Mouse (Mus musculus): ENCODE results near the gene Iqcj. TPM values are rescaled to one million over a fixed set of nuclear protein-coding genes. Genes with fewer than 3 reads are reported as not detected.

Iqcj gene
- total RNA-seq, 1 experiment = not detected

- Histone ChIP-seq H3K36me3 (ENCODE audit: control insufficient read depth, insufficient read depth, low read length, poor library complexity, severe bottlenecking) (no peaks in the 10 kb centered on the region), H3K9ac (ENCODE audit: insufficient read depth, low read depth, low read length, poor library complexity, severe bottlenecking) (no peak overlapping the region), H3K9me3 (ENCODE audit: control insufficient read depth, insufficient read depth, low read depth, low read length) (no peaks in the 10 kb centered on the region), H3K27ac (ENCODE audit: insufficient read depth, low read depth, low read length, poor library complexity, severe bottlenecking) (no peak overlapping the region), H3K4me3 (ENCODE audit: insufficient read depth in 1 of 2, low read depth in 1 of 2, low read length in 2 of 2, poor library complexity in 1 of 2, severe bottlenecking in 1 of 2) (no peak overlapping the region), H3K4me1 (ENCODE audit: control insufficient read depth in 2 of 2, insufficient read depth in 2 of 2, low read length in 2 of 2, poor library complexity in 1 of 2) (no peaks in the 10 kb centered on the region)
- no peak for TF ChIP-seq MAFK (IDR thresholded peaks at IDR 0.05; ENCODE audit: insufficient read depth, low read depth, low read length)
- TF ChIP-seq CHD2 (IDR thresholded peaks at IDR 0.05; ENCODE audit: low read depth, low read length) = no peak
- in situ Hi-C loops (cut with MboI; ENCODE audit: low sequenced_read_pairs in 2 of 2, unreplicated experiment in 2 of 2) = loop anchor here in 1 of 2 experiments (25.0 kb wide), 1 partner anchor 431 kb away; no protein-coding TSS in a partner anchor
- no peak for DNase-seq (ENCODE audit: low read depth, low spot score)
Observed at GRCm38 (mm10) chr3:68042951-68043350, 150.9 kb downstream of the Iqcj start.

GRCm38 (mm10) chr3:68045475-68046416 lies 153.7 kb downstream of the Iqcj start:
- peak; percentile 60; the same call in 1 of the 2 replicates for TF ChIP-seq ZNF384 (IDR thresholded peaks at IDR 0.05; ENCODE audit: low read depth, low read length)
- no peak for TF ChIP-seq CHD2 (IDR thresholded peaks at IDR 0.05; ENCODE audit: low read depth, low read length)
- no peak for TF ChIP-seq HCFC1 (IDR thresholded peaks at IDR 0.05; ENCODE audit: borderline replicate concordance, insufficient read depth, low read length)
- TF ChIP-seq MAFK (IDR thresholded peaks at IDR 0.05; ENCODE audit: insufficient read depth, low read depth, low read length) = peak; percentile 92
- peak; percentile 81; the same call in 1 of the 2 replicates for TF ChIP-seq ZC3H11A (IDR thresholded peaks at IDR 0.05; ENCODE audit: borderline replicate concordance, low read depth, low read length)
- Histone ChIP-seq H3K36me3 (ENCODE audit: control insufficient read depth, insufficient read depth, low read length, poor library complexity, severe bottlenecking) (no peaks in the 10 kb centered on the region), H3K4me1 (ENCODE audit: control insufficient read depth in 2 of 2, insufficient read depth in 2 of 2, low read length in 2 of 2, poor library complexity in 1 of 2) (no peaks in the 10 kb centered on the region), H3K27ac (ENCODE audit: insufficient read depth, low read depth, low read length, poor library complexity, severe bottlenecking) (no peak overlapping the region), H3K9me3 (ENCODE audit: control insufficient read depth, insufficient read depth, low read depth, low read length) (no peaks in the 10 kb centered on the region), H3K9ac (ENCODE audit: insufficient read depth, low read depth, low read length, poor library complexity, severe bottlenecking) (no peak overlapping the region), H3K4me3 (ENCODE audit: insufficient read depth in 1 of 2, low read depth in 1 of 2, low read length in 2 of 2, poor library complexity in 1 of 2, severe bottlenecking in 1 of 2) (no peak overlapping the region)
- in situ Hi-C loops (cut with MboI; ENCODE audit: low sequenced_read_pairs in 2 of 2, unreplicated experiment in 2 of 2) = loop anchor here in 1 of 2 experiments (25.0 kb wide), 1 partner anchor 433 kb away; no protein-coding TSS in a partner anchor
- DNase-seq (ENCODE audit: low read depth, low spot score) = no peak

- Histone ChIP-seq H3K36me3 (ENCODE audit: control insufficient read depth, insufficient read depth, low read length, poor library complexity, severe bottlenecking) (no peaks in the 10 kb centered on the region), H3K27ac (ENCODE audit: insufficient read depth, low read depth, low read length, poor library complexity, severe bottlenecking) (no peak overlapping the region), H3K9me3 (ENCODE audit: control insufficient read depth, insufficient read depth, low read depth, low read length) (no peaks in the 10 kb centered on the region), H3K4me3 (ENCODE audit: insufficient read depth in 1 of 2, low read depth in 1 of 2, low read length in 2 of 2, poor library complexity in 1 of 2, severe bottlenecking in 1 of 2) (no peak overlapping the region), H3K9ac (ENCODE audit: insufficient read depth, low read depth, low read length, poor library complexity, severe bottlenecking) (no peak overlapping the region), H3K4me1 (ENCODE audit: control insufficient read depth in 2 of 2, insufficient read depth in 2 of 2, low read length in 2 of 2, poor library complexity in 1 of 2) (no peaks in the 10 kb centered on the region)
- TF ChIP-seq MAFK (IDR thresholded peaks at IDR 0.05; ENCODE audit: insufficient read depth, low read depth, low read length) (no peak), CHD2 (IDR thresholded peaks at IDR 0.05; ENCODE audit: low read depth, low read length) (no peak), ZNF384 (IDR thresholded peaks at IDR 0.05; ENCODE audit: low read depth, low read length) (no peak), ZC3H11A (IDR thresholded peaks at IDR 0.05; ENCODE audit: borderline replicate concordance, low read depth, low read length) (peak; percentile 74)
- DNase-seq (ENCODE audit: low read depth, low spot score) = no peak
- in situ Hi-C loops (cut with MboI; ENCODE audit: low sequenced_read_pairs in 2 of 2, unreplicated experiment in 2 of 2) = loop anchor here in 1 of 2 experiments (10.0 to 25.0 kb wide), 2 partner anchors 429 to 659 kb away; no protein-coding TSS in a partner anchor
Observed at GRCm38 (mm10) chr3:68053538-68053937, 161.5 kb downstream of the Iqcj start.

- H3K4me3 ChIP-seq (ENCODE audit: insufficient read depth in 1 of 2, low read depth in 1 of 2, low read length in 2 of 2, poor library complexity in 1 of 2, severe bottlenecking in 1 of 2) = no peak overlapping the region
- H3K36me3 ChIP-seq (ENCODE audit: control insufficient read depth, insufficient read depth, low read length, poor library complexity, severe bottlenecking) = no peaks in the 10 kb centered on the region
- no peak for DNase-seq (ENCODE audit: low read depth, low spot score)
- in situ Hi-C loops (cut with MboI; ENCODE audit: low sequenced_read_pairs in 2 of 2, unreplicated experiment in 2 of 2) = loop anchor here in 1 of 2 experiments (10.0 to 25.0 kb wide), 2 partner anchors 430 to 657 kb away; no protein-coding TSS in a partner anchor
- H3K9me3 ChIP-seq (ENCODE audit: control insufficient read depth, insufficient read depth, low read depth, low read length) = no peaks in the 10 kb centered on the region
- no peak overlapping the region for H3K27ac ChIP-seq (ENCODE audit: insufficient read depth, low read depth, low read length, poor library complexity, severe bottlenecking)
- H3K9ac ChIP-seq (ENCODE audit: insufficient read depth, low read depth, low read length, poor library complexity, severe bottlenecking) = no peak overlapping the region
- no peaks in the 10 kb centered on the region for H3K4me1 ChIP-seq (ENCODE audit: control insufficient read depth in 2 of 2, insufficient read depth in 2 of 2, low read length in 2 of 2, poor library complexity in 1 of 2)
- TF ChIP-seq MAFK (IDR thresholded peaks at IDR 0.05; ENCODE audit: insufficient read depth, low read depth, low read length) = no peak
- TF ChIP-seq HCFC1 (IDR thresholded peaks at IDR 0.05; ENCODE audit: borderline replicate concordance, insufficient read depth, low read length) = no peak
- no peak for TF ChIP-seq ZNF384 (IDR thresholded peaks at IDR 0.05; ENCODE audit: low read depth, low read length)
- TF ChIP-seq CHD2 (IDR thresholded peaks at IDR 0.05; ENCODE audit: low read depth, low read length) = no peak
- TF ChIP-seq ZC3H11A (IDR thresholded peaks at IDR 0.05; ENCODE audit: borderline replicate concordance, low read depth, low read length) = no peak
Observed at GRCm38 (mm10) chr3:68055071-68055470, 163.1 kb downstream of the Iqcj start.
